Mouse (Mus musculus): ENCODE data around the gene Setd1a.

DNA sequence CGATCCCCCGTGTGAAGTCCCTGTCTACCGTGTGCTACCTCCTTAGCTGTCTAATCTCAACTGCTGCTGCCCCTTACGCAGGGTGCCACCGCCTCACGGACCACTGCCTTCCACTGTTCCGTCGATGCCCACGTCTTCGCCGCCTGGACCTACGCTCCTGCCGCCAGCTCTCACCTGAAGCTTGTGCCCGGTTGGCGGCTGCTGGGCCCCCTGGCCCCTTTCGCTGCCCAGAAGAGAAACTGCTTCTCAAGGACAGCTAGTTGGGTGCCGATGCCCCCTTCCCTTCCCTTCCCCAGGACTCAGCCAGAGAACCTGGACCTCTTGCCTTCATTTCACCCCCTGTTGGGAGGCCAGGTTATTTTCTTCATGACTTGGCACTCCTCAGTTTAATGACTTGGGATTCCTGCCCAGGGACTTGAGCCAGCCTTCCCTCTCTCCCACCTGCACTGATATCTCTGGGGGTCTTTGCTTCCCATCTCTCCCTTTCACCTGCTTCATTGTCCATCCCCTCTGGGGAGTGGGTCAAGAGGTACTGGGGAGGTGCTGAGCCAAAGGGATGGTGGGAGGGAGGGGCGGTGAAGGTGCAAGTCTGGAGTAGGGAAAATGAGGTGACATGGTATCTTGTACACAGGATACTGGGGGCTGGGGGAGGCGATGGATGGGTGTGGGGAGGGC lies 8.7 kb upstream of the Setd1a start:
- TF ChIP-seq CTCF (IDR thresholded peaks at IDR 0.05; ENCODE audit: borderline replicate concordance, insufficient read depth, low read length) (no peak), POLR2A (IDR thresholded peaks at IDR 0.05; ENCODE audit: low read depth, low read length) (no peak)
